Mouse (Mus musculus): ENCODE measurements around the gene Mlh3. TPM values are rescaled to one million over a fixed set of nuclear protein-coding genes. Genes with fewer than 3 reads are reported as not detected.
"Not testable (repeated sequence)": the region's sequence is repeated elsewhere in the genome, so short reads cannot be mapped to it uniquely, and the experiment has no call there.

Mlh3 gene
- polyA plus RNA-seq, 1 experiment, result 12.7 TPM

- no peak for TF ChIP-seq POLR2A (IDR thresholded peaks at IDR 0.05; ENCODE audit: extremely low read depth, insufficient read depth, low read length)
- TF ChIP-seq CTCF (IDR thresholded peaks at IDR 0.05; ENCODE audit: extremely low read depth, insufficient read depth, low read length), result no peak
- H3K27ac ChIP-seq (ENCODE audit: insufficient read depth, low read length), result no peak overlapping the region
- H3K4me3 ChIP-seq (ENCODE audit: insufficient read depth, low read length), result no peak overlapping the region
- peaks cover 2% of the 10 kb centered on the region; the same call in 1 of the 2 replicates for H3K4me1 ChIP-seq (ENCODE audit: control insufficient read depth, insufficient read depth, low read length)
Observed at GRCm38 (mm10) chr12:85284996-85285395, 14.6 kb upstream of the Mlh3 start.

- no peak overlapping the region for H3K4me3 ChIP-seq (ENCODE audit: insufficient read depth, low read length)
- H3K4me1 ChIP-seq (ENCODE audit: control insufficient read depth, insufficient read depth, low read length), result peaks cover 3% of the 10 kb centered on the region
- no peak for TF ChIP-seq CTCF (IDR thresholded peaks at IDR 0.05; ENCODE audit: extremely low read depth, insufficient read depth, low read length)
- TF ChIP-seq POLR2A (IDR thresholded peaks at IDR 0.05; ENCODE audit: extremely low read depth, insufficient read depth, low read length), result no peak
- H3K27ac ChIP-seq (ENCODE audit: insufficient read depth, low read length), result no peak overlapping the region
Observed at GRCm38 (mm10) chr12:85284331-85284730, 13.9 kb upstream of the Mlh3 start.

GRCm38 (mm10) chr12:85281756-85282155 lies 11.4 kb upstream of the Mlh3 start:
- H3K27ac ChIP-seq (ENCODE audit: insufficient read depth, low read length); H3K4me3 ChIP-seq (ENCODE audit: insufficient read depth, low read length); H3K4me1 ChIP-seq (ENCODE audit: control insufficient read depth, insufficient read depth, low read length): not testable (repeated sequence)

- Histone ChIP-seq H3K4me1 (ENCODE audit: control insufficient read depth, insufficient read depth, low read length) (peaks cover 2% of the 10 kb centered on the region), H3K4me3 (ENCODE audit: insufficient read depth, low read length) (peak overlapping the region; percentile 82; the same call in 1 of the 2 replicates), H3K27ac (ENCODE audit: insufficient read depth, low read length) (no peak overlapping the region)
- TF ChIP-seq POLR2A (IDR thresholded peaks at IDR 0.05; ENCODE audit: extremely low read depth, insufficient read depth, low read length) (no peak), CTCF (IDR thresholded peaks at IDR 0.05; ENCODE audit: extremely low read depth, insufficient read depth, low read length) (no peak)
Observed at GRCm38 (mm10) chr12:85280845-85281651, 10.6 kb upstream of the Mlh3 start.

- Histone ChIP-seq H3K4me3 (ENCODE audit: insufficient read depth, low read length) (peak overlapping the region; percentile 82), H3K4me1 (ENCODE audit: control insufficient read depth, insufficient read depth, low read length) (peaks cover 2% of the 10 kb centered on the region), H3K27ac (ENCODE audit: insufficient read depth, low read length) (peak overlapping the region; percentile 40)
- TF ChIP-seq POLR2A (IDR thresholded peaks at IDR 0.05; ENCODE audit: extremely low read depth, insufficient read depth, low read length), result peak; percentile 60; the same call in 1 of the 2 replicates
- no peak for TF ChIP-seq CTCF (IDR thresholded peaks at IDR 0.05; ENCODE audit: extremely low read depth, insufficient read depth, low read length)
Observed at GRCm38 (mm10) chr12:85280105-85280844, 9.9 kb upstream of the Mlh3 start.

- H3K4me1 ChIP-seq (ENCODE audit: control insufficient read depth, insufficient read depth, low read length), result peaks cover 2% of the 10 kb centered on the region
- TF ChIP-seq CTCF (IDR thresholded peaks at IDR 0.05; ENCODE audit: extremely low read depth, insufficient read depth, low read length), result no peak
- TF ChIP-seq POLR2A (IDR thresholded peaks at IDR 0.05; ENCODE audit: extremely low read depth, insufficient read depth, low read length), result no peak
- peak overlapping the region; percentile 40 for H3K27ac ChIP-seq (ENCODE audit: insufficient read depth, low read length)
- peak overlapping the region; percentile 82 for H3K4me3 ChIP-seq (ENCODE audit: insufficient read depth, low read length)
Observed at GRCm38 (mm10) chr12:85279396-85280080, 9.1 kb upstream of the Mlh3 start.

- H3K27ac ChIP-seq (ENCODE audit: insufficient read depth, low read length), result no peak overlapping the region
- peaks cover 2% of the 10 kb centered on the region for H3K4me1 ChIP-seq (ENCODE audit: control insufficient read depth, insufficient read depth, low read length)
- TF ChIP-seq CTCF (IDR thresholded peaks at IDR 0.05; ENCODE audit: extremely low read depth, insufficient read depth, low read length), result no peak
- no peak for TF ChIP-seq POLR2A (IDR thresholded peaks at IDR 0.05; ENCODE audit: extremely low read depth, insufficient read depth, low read length)
- no peak overlapping the region for H3K4me3 ChIP-seq (ENCODE audit: insufficient read depth, low read length)
Observed at GRCm38 (mm10) chr12:85278919-85279318, 8.5 kb upstream of the Mlh3 start.

GRCm38 (mm10) chr12:85276273-85276672 lies 5.9 kb upstream of the Mlh3 start:
- no peak overlapping the region for H3K27ac ChIP-seq (ENCODE audit: insufficient read depth, low read length)
- H3K4me1 ChIP-seq (ENCODE audit: control insufficient read depth, insufficient read depth, low read length), result peaks cover 2% of the 10 kb centered on the region
- TF ChIP-seq CTCF (IDR thresholded peaks at IDR 0.05; ENCODE audit: extremely low read depth, insufficient read depth, low read length) (no peak), POLR2A (IDR thresholded peaks at IDR 0.05; ENCODE audit: extremely low read depth, insufficient read depth, low read length) (no peak)
- no peak overlapping the region for H3K4me3 ChIP-seq (ENCODE audit: insufficient read depth, low read length)

- TF ChIP-seq POLR2A (IDR thresholded peaks at IDR 0.05; ENCODE audit: extremely low read depth, insufficient read depth, low read length) (no peak), CTCF (IDR thresholded peaks at IDR 0.05; ENCODE audit: extremely low read depth, insufficient read depth, low read length) (no peak)
- Histone ChIP-seq H3K27ac (ENCODE audit: insufficient read depth, low read length) (no peak overlapping the region), H3K4me3 (ENCODE audit: insufficient read depth, low read length) (no peak overlapping the region), H3K4me1 (ENCODE audit: control insufficient read depth, insufficient read depth, low read length) (no peaks in the 10 kb centered on the region)
Observed at GRCm38 (mm10) chr12:85273508-85273907, 3.1 kb upstream of the Mlh3 start.
